In the genomic region with DNA sequence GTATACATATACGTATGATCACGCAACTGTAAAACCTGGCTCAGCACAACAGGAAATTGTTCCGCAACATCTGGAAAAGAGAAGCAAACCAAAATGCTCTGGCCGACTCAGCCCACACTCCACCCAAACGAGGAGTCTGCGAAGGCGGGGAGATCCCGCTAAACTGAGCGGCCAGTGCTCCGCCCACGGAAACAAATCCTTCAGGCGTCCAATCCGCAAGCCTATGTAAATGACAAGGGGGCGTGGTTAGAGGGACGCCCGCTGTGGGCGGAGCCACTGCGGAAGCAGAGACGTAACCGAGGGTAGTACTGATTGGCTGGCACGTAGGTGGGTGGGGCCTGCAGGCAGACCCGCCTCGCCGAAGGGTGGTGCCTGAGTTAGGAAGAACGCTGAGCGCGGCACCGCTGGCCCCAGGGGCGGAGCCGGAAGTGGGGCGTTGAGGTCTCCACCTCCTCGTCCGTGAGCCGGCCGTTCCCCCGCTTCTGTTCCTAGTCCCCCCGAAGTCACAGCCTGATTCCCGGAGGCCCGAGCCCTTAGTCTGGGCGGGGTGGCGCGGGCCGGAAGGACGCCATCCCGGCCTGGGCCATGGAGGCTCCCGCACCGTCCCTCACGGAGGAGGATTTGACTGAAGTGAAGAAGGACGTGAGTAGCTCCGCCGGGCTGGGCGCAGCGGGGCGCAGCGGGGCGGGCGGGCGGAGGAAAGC, we compare ENCODE assay signal across 1 mouse cellular context.
TF ChIP-seq lines count a peak whose summit lies in the region.

No protein-coding gene starts in this region.

TF ChIP-seq in CH12.LX, 34 proteins besides CTCF, POLR2A, EP300 and RAD21 (continued from another document):
- TF ChIP-seq USF1 (IDR thresholded peaks at IDR 0.05; ENCODE audit: low read depth, low read length) (no peak), JUN (IDR thresholded peaks at IDR 0.05; ENCODE audit: insufficient read depth, low read depth, low read length) (0 out of 2 replicates have a peak, but pooled peaks have one; percentile 25), MEF2A (IDR thresholded peaks at IDR 0.05; ENCODE audit: borderline replicate concordance, low read depth, low read length) (peak; percentile 73; the same call in 1 of the 2 replicates), ETS1 (conservative IDR thresholded peaks at IDR 0.05; ENCODE audit: low read depth, low read length) (peak; percentile 64), USF2 (conservative IDR thresholded peaks at IDR 0.05; ENCODE audit: low read depth, low read length) (no peak), MAZ (IDR thresholded peaks at IDR 0.05; ENCODE audit: low read depth, low read length) (peak; percentile 66), E2F4 (IDR thresholded peaks at IDR 0.05; ENCODE audit: insufficient replicate concordance, low read depth, low read length) (peak; percentile 87; the same call in 1 of the 2 replicates), ZMIZ1 (IDR thresholded peaks at IDR 0.05; ENCODE audit: low read depth, low read length) (peak; percentile 97), ELF1 (IDR thresholded peaks at IDR 0.05; ENCODE audit: low read depth, low read length) (peak; percentile 97), TBP (conservative IDR thresholded peaks at IDR 0.05; ENCODE audit: low read depth, low read length) (peak; percentile 93), NRF1 (IDR thresholded peaks at IDR 0.05; ENCODE audit: low read depth, low read length) (peak; percentile 40; the same call in 1 of the 2 replicates), SMC3 (IDR thresholded peaks at IDR 0.05; ENCODE audit: low read depth, low read length) (no peak), MYC (IDR thresholded peaks at IDR 0.05; ENCODE audit: low read depth, low read length) (peak; percentile 56), POLR2AphosphoS2 (IDR thresholded peaks at IDR 0.05; ENCODE audit: low read depth, low read length) (peak; percentile 87; the same call in 1 of the 2 replicates), ZC3H11A (IDR thresholded peaks at IDR 0.05; ENCODE audit: low read depth, low read length) (no peak), UBTF (IDR thresholded peaks at IDR 0.05; ENCODE audit: low read depth, low read length) (peak; percentile 98), GABPA (IDR thresholded peaks at IDR 0.05; ENCODE audit: insufficient replicate concordance, low read depth, low read length) (no peak), MXI1 (IDR thresholded peaks at IDR 0.05; ENCODE audit: low read depth, low read length) (peak; percentile 80), RCOR1 (conservative IDR thresholded peaks at IDR 0.05; ENCODE audit: low read depth, low read length) (peak; percentile 81; the same call in 1 of the 2 replicates), MAX (IDR thresholded peaks at IDR 0.05; ENCODE audit: low read length) (peak; percentile 81; the same call in 1 of the 2 replicates), ZNF384 (IDR thresholded peaks at IDR 0.05; ENCODE audit: low read depth, low read length) (no peak; the same call in 1 of the 2 replicates), ZKSCAN1 (IDR thresholded peaks at IDR 0.05; ENCODE audit: borderline replicate concordance, low read depth, low read length) (no peak), TCF12 (IDR thresholded peaks at IDR 0.05; ENCODE audit: low read depth, low read length) (peak; percentile 91), CHD2 (IDR thresholded peaks at IDR 0.05; ENCODE audit: low read length) (peak; percentile 70), NELFE (IDR thresholded peaks at IDR 0.05; ENCODE audit: low read depth, low read length) (peak; percentile 96), SIN3A (IDR thresholded peaks at IDR 0.05; ENCODE audit: low read length) (peak; percentile 87; the same call in 1 of the 2 replicates)
